Mouse (Mus musculus): ENCODE results near the gene Gm47841. TPM values are rescaled to one million over a fixed set of nuclear protein-coding genes. Genes with fewer than 3 reads are reported as not detected.

Gene Gm47841
- polyA plus RNA-seq (2016; fragmentation: Nextera tagmentation; extraction: Ambion mirVana): not detected in 2 replicates

- peak within 1 kb of the TSS; percentile 93 for H3K4me2 ChIP-seq
- ATAC-seq (ENCODE audit: insufficient number of reproducible peaks, low FRiP score): 0 out of 2 replicates have a peak, but pooled peaks have one; percentile 19
- under 1% methylated on average over 22 of the region's 23 CpGs for WGBS
Observed at GRCm38 (mm10) chr15:101047194-101047555, at the start of gene Gm47841. Gene Gm47841, minus strand, starts transcription at chr15:101047397.

GRCm38 (mm10) chr15:101095392-101095791 lies 48.2 kb upstream of the Gm47841 start:
- Histone ChIP-seq H3K4me1 (replicated peaks) (peaks cover 24% of the 10 kb centered on the region), H3K4me2 (no peak overlapping the region), H3K36me3 (no peaks in the 10 kb centered on the region), H3K27ac (ENCODE audit: poor library complexity, severe bottlenecking) (no peak overlapping the region), H3K9me3 (replicated peaks) (no peaks in the 10 kb centered on the region), H3K4me3 (no peak overlapping the region), H3K27me3 (replicated peaks) (peaks cover 38% of the 10 kb centered on the region), H3K9ac (no peak overlapping the region)
- 75% methylated on average over 3 of the region's 3 CpGs for WGBS
- ATAC-seq (ENCODE audit: insufficient number of reproducible peaks, low FRiP score): no peak

More at GRCm38 (mm10) chr15:101047194-101047555, at the start of gene Gm47841:
- H3K27ac ChIP-seq (ENCODE audit: poor library complexity, severe bottlenecking): no peak within 1 kb of the TSS
- H3K4me1 ChIP-seq (replicated peaks): peaks cover 17% of the 10 kb centered on the region
- no peaks in the 10 kb centered on the region for H3K9me3 ChIP-seq (replicated peaks)
- no peaks in the 10 kb centered on the region for H3K36me3 ChIP-seq
- peaks cover 96% of the 10 kb centered on the region for H3K27me3 ChIP-seq (replicated peaks)
- peak within 1 kb of the TSS; percentile 55 for H3K4me3 ChIP-seq
- H3K9ac ChIP-seq: peak within 1 kb of the TSS; percentile 63

- H3K36me3 ChIP-seq: no peaks in the 10 kb centered on the region
- ATAC-seq (ENCODE audit: insufficient number of reproducible peaks, low FRiP score): no peak
- H3K27me3 ChIP-seq (replicated peaks): peaks cover 37% of the 10 kb centered on the region
- no peak overlapping the region for H3K9ac ChIP-seq
- no peak overlapping the region for H3K27ac ChIP-seq (ENCODE audit: poor library complexity, severe bottlenecking)
- H3K9me3 ChIP-seq (replicated peaks): no peaks in the 10 kb centered on the region
- WGBS: 60% methylated on average over 9 of the region's 9 CpGs
- H3K4me3 ChIP-seq: no peak overlapping the region
- peaks cover 24% of the 10 kb centered on the region for H3K4me1 ChIP-seq (replicated peaks)
- H3K4me2 ChIP-seq: no peak overlapping the region
Observed at GRCm38 (mm10) chr15:101094979-101095378, 47.8 kb upstream of the Gm47841 start.

- H3K4me1 ChIP-seq (replicated peaks): peaks cover 24% of the 10 kb centered on the region
- peak; percentile 44; the same call in 1 of the 2 replicates for ATAC-seq (ENCODE audit: insufficient number of reproducible peaks, low FRiP score)
- no peak overlapping the region for H3K27ac ChIP-seq (ENCODE audit: poor library complexity, severe bottlenecking)
- WGBS: 41% methylated on average over 6 of the region's 6 CpGs
- H3K9ac ChIP-seq: no peak overlapping the region
- no peaks in the 10 kb centered on the region for H3K9me3 ChIP-seq (replicated peaks)
- H3K27me3 ChIP-seq (replicated peaks): peaks cover 31% of the 10 kb centered on the region
- H3K36me3 ChIP-seq: no peaks in the 10 kb centered on the region
- no peak overlapping the region for H3K4me3 ChIP-seq
- no peak overlapping the region for H3K4me2 ChIP-seq
Observed at GRCm38 (mm10) chr15:101093988-101094387, 46.8 kb upstream of the Gm47841 start.

- Histone ChIP-seq H3K36me3 (no peaks in the 10 kb centered on the region), H3K9me3 (replicated peaks) (no peaks in the 10 kb centered on the region), H3K4me1 (replicated peaks) (peaks cover 20% of the 10 kb centered on the region), H3K27ac (ENCODE audit: poor library complexity, severe bottlenecking) (no peak overlapping the region), H3K27me3 (replicated peaks) (0 out of 2 replicates have a peak, but pooled peaks cover 22% of the 10 kb centered on the region), H3K9ac (no peak overlapping the region), H3K4me2 (no peak overlapping the region), H3K4me3 (no peak overlapping the region)
- WGBS: 19% methylated on average over 25 of the region's 25 CpGs
- no peak for ATAC-seq (ENCODE audit: insufficient number of reproducible peaks, low FRiP score)
Observed at GRCm38 (mm10) chr15:101092829-101093648, 45.8 kb upstream of the Gm47841 start.

GRCm38 (mm10) chr15:101092121-101092828 lies 45.1 kb upstream of the Gm47841 start:
- H3K36me3 ChIP-seq: no peaks in the 10 kb centered on the region
- no peak overlapping the region for H3K27ac ChIP-seq (ENCODE audit: poor library complexity, severe bottlenecking)
- H3K9ac ChIP-seq: no peak overlapping the region
- 0 out of 2 replicates have a peak, but pooled peaks cover 14% of the 10 kb centered on the region for H3K27me3 ChIP-seq (replicated peaks)
- H3K4me2 ChIP-seq: no peak overlapping the region
- H3K4me3 ChIP-seq: no peak overlapping the region
- H3K4me1 ChIP-seq (replicated peaks): peaks cover 15% of the 10 kb centered on the region; the same call in 1 of the 2 replicates
- ATAC-seq (ENCODE audit: insufficient number of reproducible peaks, low FRiP score): 0 out of 2 replicates have a peak, but pooled peaks have one; percentile 20
- H3K9me3 ChIP-seq (replicated peaks): no peaks in the 10 kb centered on the region
- 39% methylated on average over 14 of the region's 14 CpGs for WGBS

- 84% methylated on average over 8 of the region's 8 CpGs for WGBS
- H3K4me2 ChIP-seq: no peak overlapping the region
- no peaks in the 10 kb centered on the region for H3K9me3 ChIP-seq (replicated peaks)
- no peak overlapping the region for H3K4me3 ChIP-seq
- 0 out of 2 replicates have a peak, but pooled peaks cover 13% of the 10 kb centered on the region for H3K27me3 ChIP-seq (replicated peaks)
- ATAC-seq (ENCODE audit: insufficient number of reproducible peaks, low FRiP score): no peak
- H3K4me1 ChIP-seq (replicated peaks): peaks cover 15% of the 10 kb centered on the region; the same call in 1 of the 2 replicates
- no peaks in the 10 kb centered on the region for H3K36me3 ChIP-seq
- no peak overlapping the region for H3K9ac ChIP-seq
- no peak overlapping the region for H3K27ac ChIP-seq (ENCODE audit: poor library complexity, severe bottlenecking)
Observed at GRCm38 (mm10) chr15:101091551-101091950, 44.4 kb upstream of the Gm47841 start.

- no peak overlapping the region for H3K4me2 ChIP-seq
- H3K9me3 ChIP-seq (replicated peaks): no peaks in the 10 kb centered on the region
- H3K27me3 ChIP-seq (replicated peaks): 0 out of 2 replicates have a peak, but pooled peaks cover 13% of the 10 kb centered on the region
- 0 out of 2 replicates have a peak, but pooled peaks cover 11% of the 10 kb centered on the region for H3K4me1 ChIP-seq (replicated peaks)
- no peaks in the 10 kb centered on the region for H3K36me3 ChIP-seq
- H3K27ac ChIP-seq (ENCODE audit: poor library complexity, severe bottlenecking): no peak overlapping the region
- H3K4me3 ChIP-seq: no peak overlapping the region
- no peak for ATAC-seq (ENCODE audit: insufficient number of reproducible peaks, low FRiP score)
- WGBS: 75% methylated on average over 4 of the region's 4 CpGs
- H3K9ac ChIP-seq: no peak overlapping the region
Observed at GRCm38 (mm10) chr15:101088291-101088690, 41.1 kb upstream of the Gm47841 start.

GRCm38 (mm10) chr15:101086956-101087355 lies 39.8 kb upstream of the Gm47841 start:
- no peak overlapping the region for H3K4me3 ChIP-seq
- no peaks in the 10 kb centered on the region for H3K36me3 ChIP-seq
- no peak overlapping the region for H3K27ac ChIP-seq (ENCODE audit: poor library complexity, severe bottlenecking)
- 69% methylated on average over 3 of the region's 3 CpGs for WGBS
- no peak overlapping the region for H3K9ac ChIP-seq
- no peaks in the 10 kb centered on the region for H3K9me3 ChIP-seq (replicated peaks)
- H3K4me1 ChIP-seq (replicated peaks): peaks cover 5% of the 10 kb centered on the region; the same call in 1 of the 2 replicates
- ATAC-seq (ENCODE audit: insufficient number of reproducible peaks, low FRiP score): no peak
- H3K27me3 ChIP-seq (replicated peaks): 0 out of 2 replicates have a peak, but pooled peaks cover 8% of the 10 kb centered on the region
- no peak overlapping the region for H3K4me2 ChIP-seq

GRCm38 (mm10) chr15:101086451-101086850 lies 39.3 kb upstream of the Gm47841 start:
- Histone ChIP-seq H3K4me1 (replicated peaks) (peaks cover 6% of the 10 kb centered on the region; the same call in 1 of the 2 replicates), H3K4me3 (no peak overlapping the region), H3K27ac (ENCODE audit: poor library complexity, severe bottlenecking) (no peak overlapping the region), H3K4me2 (no peak overlapping the region), H3K9ac (no peak overlapping the region), H3K36me3 (no peaks in the 10 kb centered on the region), H3K27me3 (replicated peaks) (0 out of 2 replicates have a peak, but pooled peaks cover 4% of the 10 kb centered on the region), H3K9me3 (replicated peaks) (no peaks in the 10 kb centered on the region)
- 77% methylated on average over 9 of the region's 9 CpGs for WGBS
- no peak for ATAC-seq (ENCODE audit: insufficient number of reproducible peaks, low FRiP score)

GRCm38 (mm10) chr15:101084499-101084898 lies 37.3 kb upstream of the Gm47841 start:
- Histone ChIP-seq H3K9ac (no peak overlapping the region), H3K36me3 (no peaks in the 10 kb centered on the region), H3K27ac (ENCODE audit: poor library complexity, severe bottlenecking) (no peak overlapping the region), H3K4me2 (no peak overlapping the region), H3K4me3 (no peak overlapping the region), H3K9me3 (replicated peaks) (no peaks in the 10 kb centered on the region), H3K27me3 (replicated peaks) (no peaks in the 10 kb centered on the region), H3K4me1 (replicated peaks) (peaks cover 8% of the 10 kb centered on the region; the same call in 1 of the 2 replicates)
- 70% methylated on average over 10 of the region's 10 CpGs for WGBS
- no peak for ATAC-seq (ENCODE audit: insufficient number of reproducible peaks, low FRiP score)

Data from heart, embryonic 12.5 days (tissue).